Mouse (Mus musculus): ENCODE data around the gene Vsig10l. TPM values are rescaled to one million over a fixed set of nuclear protein-coding genes. Genes with fewer than 3 reads are reported as not detected.

The Vsig10l gene
- total RNA-seq, 2 experiments from 2014 or later, result 4.7 to 5.4 TPM

DNA sequence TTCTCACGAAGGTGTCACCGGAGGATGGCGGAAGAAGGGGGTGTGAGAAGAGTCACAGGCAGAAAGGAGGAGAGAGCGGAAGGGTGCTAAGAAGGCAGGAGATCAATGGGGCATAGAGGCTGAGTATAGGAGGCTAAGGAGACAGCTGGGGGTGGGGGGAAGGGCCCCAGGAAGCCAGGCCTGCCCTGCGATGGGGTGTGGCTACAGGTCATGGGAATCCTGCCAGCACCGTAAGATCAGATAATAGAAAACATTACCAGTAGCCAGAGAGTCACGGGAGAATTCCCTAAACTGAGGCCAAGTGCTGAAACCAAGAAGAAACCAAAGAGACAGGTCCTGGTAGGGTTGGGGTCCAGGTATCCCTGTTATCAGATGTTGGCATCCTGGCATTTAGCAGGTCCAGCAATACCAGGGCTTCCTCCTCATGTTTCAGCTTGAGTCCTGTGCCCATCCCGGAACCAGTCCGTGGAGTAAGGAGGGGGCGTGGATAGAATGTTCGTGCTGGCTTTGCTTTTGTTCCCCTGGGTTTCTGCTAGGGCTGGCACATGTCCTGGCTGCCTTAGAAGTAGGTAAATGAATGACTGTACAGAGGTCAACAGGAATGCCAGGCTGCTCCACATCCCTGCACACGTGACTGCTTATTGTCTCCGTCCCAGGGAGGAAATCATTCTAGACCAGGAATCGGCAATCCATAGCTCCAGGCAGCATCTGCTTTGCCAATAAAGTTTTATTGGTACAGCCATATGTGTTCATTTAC lies 9.2 kb upstream of the Vsig10l start:
- DNase-seq, result peak; percentile 58

DNA sequence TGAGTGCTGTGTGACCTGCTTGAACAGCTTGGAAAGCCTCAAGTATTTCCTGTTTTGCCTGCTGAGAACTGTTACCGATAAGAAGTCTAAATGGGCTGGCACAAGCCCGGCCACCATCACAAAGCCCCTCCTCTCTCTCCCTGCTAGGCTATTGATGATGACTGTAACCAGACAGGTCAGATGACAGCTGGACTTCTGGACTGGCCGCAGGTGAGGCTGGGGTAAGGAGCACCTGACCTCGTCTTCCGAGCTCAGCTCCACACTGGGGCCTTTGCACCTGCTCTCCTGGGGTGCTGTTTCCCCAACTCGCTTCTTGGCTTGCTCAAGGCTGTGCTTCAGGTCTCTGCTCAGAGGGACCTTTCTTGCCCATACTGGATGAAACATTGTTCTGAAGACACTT lies 8.6 kb upstream of the Vsig10l start:
- no peak for DNase-seq

DNA sequence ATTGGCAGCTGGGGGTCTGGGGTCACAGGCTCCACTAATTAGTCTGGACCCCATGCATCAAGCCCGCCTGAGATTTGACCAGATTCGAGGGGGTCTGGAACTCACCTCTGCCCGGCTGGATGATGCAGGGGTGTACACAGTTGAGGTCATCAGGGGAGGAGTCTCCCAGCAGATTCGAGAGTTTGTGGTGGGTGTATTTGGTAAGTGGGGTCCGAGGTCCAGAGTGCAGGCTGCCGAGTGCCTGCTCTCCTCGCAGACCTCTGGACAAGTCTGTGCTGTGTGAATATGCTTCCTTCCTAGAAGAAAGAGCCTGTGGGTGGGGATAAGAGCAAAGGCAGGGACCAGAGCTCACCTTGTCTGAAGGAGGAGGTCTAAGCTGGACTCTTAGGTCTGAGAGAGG lies 1.0 kb downstream of the Vsig10l start:
- no peak for DNase-seq

DNA sequence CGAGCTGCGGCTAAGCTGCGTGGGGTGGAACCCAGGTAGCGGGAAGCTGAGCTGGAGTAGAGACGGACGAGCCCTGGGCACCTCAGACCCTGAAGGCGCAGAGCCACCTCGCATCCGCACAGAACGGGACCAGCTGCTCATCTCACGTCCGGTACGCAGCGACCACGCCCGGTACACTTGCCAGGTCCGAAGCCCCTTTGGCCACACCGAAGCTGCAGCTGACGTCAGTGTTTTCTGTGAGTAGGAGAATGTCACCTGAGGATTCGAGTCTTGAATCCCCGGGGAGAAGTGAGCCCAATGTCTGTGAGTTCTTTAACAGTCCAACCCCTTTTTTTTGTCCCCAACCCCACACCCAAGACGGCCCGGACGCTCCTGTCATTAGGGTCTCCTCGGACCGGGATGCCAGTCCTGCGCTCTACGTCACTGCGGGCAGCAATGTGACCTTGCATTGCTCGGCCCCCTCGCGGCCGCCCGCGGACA lies 2.0 kb downstream of the Vsig10l start:
- DNase-seq, result no peak

DNA sequence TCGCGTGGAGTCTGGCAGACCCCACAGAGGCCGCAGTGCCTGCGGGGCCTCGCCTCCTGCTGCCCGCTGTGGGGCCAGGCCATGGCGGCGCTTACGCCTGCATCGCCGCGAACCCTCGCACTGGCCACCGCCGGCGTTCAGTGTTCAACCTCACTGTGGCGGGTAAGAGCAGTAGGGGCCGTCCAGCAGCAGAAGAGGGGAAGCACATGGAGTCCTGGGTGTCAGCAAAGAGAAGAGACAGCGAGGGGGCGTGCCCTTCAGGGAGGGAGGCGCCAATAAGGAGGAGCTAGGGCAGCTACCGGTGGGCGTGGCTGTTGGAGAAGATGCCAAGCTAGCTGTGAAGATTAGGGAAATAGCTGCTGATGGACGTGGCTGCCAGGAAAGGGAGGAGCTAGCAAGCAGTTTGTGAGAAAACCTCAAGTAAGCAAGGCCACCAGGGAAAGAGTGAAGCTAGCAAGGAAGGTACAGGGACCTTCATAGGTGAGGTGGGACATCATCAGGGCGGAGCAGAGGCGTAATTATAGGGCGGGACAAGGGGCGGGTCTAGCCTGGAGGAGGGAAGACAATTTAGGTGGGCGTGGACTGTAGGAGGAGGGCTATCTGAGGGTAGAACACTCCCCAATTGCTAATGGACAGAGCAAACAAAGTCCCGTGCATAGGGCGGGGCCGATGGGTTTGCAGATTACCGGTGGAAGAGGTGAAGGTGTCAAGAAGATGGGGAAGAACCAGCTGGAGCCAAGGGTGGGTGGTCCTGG lies 2.6 kb downstream of the Vsig10l start:
- peak; percentile 92 for DNase-seq

DNA sequence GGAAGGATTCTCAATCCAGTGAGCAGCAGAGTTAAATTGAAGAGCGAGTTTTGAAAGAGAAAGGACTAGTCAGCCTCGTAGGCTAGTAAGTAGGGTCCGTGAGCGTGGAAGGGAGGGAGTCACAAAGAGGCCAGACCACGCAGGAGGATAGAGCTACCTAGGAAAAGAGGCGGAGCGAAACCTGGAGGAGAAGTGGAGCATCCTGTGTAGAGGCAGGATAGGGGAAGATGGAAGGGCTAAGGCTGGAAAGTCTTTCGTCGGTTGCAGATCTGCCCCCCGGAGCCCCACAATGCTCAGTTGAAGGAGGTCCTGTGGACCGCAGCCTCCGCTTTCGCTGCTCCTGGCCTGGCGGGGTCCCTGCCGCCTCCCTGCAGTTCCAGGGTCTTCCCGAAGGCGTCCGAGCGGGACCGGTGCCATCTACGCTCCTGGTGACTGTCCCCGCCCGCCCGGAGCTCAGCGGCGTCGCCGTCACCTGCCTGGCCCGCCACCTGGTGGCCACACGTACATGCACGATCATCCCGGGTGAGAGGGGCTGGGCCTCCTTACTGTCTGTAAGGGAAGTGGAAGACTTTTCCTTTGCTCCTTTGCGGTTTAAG lies 3.2 kb downstream of the Vsig10l start:
- peak; percentile 91 for DNase-seq

DNA sequence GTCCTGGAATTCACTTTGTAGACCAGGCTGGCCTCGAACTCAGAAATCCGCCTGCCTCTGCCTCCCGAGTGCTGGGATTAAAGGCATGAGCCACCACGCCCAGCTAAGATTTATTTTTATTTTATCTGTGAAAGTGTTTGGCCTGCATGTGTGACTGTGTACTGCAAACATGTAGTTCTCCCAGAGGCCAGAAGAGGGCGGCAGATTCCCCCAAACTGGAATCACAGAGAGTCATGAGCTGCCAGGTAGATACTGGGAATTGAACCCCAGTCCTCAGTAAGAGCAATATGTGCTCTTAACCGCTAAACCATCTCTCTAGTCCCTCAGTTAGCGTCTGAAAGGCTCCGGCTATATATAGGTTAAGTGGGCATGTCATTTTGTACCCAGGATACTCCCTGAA lies 7.4 kb downstream of the Vsig10l start:
- DNase-seq, result peak; percentile 57

DNA sequence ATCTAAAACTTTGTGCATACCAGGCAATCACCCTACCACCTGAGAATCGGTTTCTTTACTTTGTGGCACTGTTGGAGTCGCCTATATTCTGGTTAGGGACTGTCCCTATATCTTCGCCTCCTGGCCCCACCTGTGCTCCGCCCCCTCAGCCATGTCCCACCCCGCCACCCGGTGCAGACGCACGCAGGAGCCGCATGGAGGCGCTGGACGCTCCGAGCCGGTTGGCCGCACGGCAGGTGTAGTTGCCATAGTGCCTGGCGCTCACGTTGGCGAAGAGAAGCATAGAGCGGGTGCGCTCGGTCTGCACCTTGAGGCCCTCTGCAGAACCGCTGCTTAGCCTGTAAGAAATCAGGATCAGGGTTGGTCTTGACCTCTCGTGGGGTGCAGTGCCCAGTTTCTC lies 12.8 kb downstream of the Vsig10l start:
- no peak for DNase-seq

DNA sequence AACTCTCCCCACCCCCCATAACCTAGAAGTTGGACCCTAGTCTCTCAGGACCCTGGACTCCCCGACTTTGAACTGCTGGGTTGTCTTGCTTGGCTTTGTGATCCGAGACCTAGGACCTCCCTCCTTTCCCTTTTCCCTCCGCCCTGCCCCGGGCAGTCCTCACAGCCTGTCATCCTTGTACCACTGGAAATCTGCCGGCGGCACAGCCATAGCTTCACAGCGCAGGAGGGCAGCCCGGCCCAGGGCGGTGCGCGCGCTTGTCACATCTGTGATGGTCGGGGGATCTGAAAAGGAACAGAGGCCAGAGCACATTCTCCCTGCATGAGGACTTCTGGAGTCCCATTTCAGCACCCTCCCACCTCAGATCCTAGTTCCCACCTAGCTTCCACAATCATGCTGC lies 13.4 kb downstream of the Vsig10l start:
- no peak for DNase-seq

DNA sequence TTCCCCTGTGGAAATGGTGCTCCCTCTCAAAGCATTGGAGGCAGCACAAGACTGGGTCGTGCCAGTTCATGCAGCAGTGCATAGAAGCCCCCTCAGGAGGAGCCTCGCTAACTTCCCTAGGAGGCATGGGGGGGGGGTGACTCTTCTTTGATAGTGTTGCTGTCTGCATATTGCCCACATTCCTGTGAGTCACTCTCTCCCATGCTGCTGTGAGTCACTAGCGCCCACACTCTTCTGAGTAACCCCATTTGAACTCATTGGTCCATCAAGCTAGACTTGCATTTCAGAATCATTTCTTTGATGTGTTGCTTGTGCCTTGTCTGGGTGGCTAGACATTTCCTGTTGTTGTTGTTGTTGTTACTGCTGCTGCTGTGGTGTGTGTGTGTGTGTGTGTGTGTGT lies 18.2 kb downstream of the Vsig10l start:
- no peak for DNase-seq

DNA sequence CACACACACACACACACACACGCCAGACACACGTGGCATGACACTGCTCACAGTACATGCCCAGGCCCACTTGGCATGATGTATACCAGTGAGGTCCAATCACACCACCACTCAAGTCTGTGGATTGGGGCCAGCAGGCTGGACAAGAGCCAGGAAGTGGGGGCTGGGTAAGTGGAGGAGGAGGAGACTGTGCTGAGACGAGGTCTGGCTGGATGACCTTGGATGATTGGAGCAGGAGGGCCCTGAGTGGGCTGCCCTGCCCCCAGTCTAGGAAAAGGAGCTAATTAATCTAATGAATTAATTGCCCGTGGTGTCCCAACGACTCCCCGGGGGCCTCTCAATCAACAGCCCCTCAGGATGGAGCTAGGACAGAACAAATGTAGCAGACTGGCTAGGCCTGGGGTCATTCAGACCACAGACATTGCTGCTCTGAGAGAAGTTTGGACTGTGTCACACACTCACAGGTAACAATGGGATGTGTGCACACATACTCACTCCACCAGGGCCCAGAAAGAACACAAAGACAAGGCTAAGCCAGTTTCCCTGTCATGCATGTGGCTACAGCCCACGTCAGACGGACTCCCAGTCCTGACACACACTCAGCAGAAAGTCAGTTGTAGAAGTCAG lies 19.3 kb downstream of the Vsig10l start:
- DNase-seq, result peak; percentile 60

DNA sequence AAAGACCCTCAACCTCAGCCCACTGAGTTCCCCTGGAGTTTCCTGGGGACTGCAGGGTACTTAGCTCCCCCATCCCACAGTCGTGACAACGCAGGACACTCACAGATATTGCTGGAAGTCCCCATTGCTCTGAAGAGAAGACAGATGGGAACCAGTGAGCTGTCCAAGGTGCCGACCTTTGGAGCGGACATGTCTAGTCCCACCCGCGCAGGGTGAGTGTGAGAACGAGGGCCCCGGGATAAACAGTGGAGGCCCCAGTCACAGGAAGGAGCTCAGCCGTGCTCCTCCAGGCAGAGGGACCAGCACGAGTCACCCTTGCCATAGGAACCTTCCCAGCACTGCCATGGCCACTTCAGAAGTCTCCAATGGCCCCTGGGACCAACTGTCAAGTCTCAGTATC lies 20.3 kb downstream of the Vsig10l start:
- peak; percentile 54 for DNase-seq

DNA sequence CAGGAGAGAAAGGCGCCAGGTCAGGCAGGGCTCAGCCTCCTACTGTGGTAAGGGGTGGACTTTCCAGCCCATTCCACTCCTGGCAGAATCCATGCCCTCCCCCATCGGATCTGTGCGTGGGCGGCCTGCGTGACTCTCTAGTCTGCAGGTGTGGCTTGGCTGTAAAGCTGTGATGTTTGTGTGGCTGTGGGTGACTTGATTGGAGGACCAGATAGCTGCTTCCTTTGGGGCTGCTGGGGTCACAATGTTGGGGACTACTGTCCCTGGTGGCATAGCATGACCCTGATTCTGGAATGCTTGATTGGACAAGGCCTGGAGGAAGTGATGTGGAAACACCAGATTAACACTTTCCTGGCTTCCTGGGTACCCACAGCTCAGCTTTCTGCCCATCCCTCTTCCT lies 25.7 kb downstream of the Vsig10l start:
- DNase-seq, result no peak

DNA sequence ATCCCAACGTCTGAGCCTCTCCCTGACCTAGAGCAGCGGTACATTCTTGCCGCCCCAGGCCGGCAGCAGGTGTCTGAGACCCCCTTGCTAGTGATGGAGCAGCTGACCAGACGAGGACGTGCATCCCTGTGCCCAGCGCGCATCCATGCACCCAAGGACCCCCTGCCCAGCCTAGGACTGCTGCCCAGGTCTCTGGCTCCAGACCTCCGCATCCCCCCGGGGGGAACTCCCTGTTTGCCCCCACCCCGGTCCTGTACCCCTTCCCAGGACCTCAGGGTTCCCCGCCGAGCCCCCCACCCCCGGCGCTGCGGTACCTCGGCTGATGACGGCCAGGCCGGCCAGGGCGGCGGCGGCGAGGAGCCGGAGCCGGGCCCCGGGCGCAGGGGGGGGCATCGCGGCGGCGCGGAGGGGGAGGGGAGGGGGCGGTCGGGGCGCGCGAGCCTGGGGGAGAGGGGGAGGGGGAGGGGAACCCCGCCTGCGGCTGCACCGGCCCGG lies 26.7 kb downstream of the Vsig10l start, which contains the start of gene Iglon5:
Gene Iglon5 (minus strand): TSS at position 445 of the 495 bp plus-strand sequence.
- no peak for DNase-seq

DNA sequence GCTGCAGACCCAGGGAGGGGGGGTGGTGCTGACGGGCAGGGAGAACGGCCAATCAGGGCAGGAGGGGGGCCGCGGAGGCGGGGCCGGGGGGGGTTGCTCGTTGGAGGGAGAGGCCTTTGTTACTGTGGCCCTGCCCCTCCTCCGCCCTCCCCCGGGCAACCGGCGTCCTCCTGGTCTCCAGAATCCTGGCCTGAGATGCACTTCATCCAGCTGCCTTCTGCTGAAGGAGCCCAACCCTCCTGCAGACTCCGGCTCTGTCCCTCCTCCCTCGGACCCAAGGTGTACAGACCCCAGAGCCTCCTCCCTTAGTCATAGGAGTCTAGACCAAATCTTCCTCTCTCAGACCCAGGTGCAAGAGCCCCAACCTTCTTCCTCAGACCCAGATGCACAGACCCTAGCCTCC lies 27.2 kb downstream of the Vsig10l start:
- DNase-seq, result peak; percentile 63

DNA sequence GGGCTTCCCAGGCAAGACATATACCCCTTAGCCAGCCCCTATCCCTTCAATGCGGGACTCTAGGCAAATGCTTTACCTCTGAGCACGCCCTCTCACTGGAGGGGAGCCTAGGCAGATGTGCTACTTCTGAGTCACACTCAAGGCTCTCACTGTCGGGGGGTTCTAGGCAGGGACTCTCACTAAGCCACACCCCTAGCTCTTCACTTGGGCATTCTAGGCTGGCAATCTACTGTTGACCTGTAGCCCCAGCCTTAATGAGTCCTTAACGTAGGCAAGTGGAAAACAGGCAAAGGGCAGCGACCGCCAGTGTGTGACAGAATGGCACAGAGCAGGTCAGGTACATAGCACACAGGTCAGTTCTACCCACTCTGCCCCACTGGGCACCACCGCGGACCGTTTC lies 27.9 kb downstream of the Vsig10l start:
- DNase-seq, result no peak

DNA sequence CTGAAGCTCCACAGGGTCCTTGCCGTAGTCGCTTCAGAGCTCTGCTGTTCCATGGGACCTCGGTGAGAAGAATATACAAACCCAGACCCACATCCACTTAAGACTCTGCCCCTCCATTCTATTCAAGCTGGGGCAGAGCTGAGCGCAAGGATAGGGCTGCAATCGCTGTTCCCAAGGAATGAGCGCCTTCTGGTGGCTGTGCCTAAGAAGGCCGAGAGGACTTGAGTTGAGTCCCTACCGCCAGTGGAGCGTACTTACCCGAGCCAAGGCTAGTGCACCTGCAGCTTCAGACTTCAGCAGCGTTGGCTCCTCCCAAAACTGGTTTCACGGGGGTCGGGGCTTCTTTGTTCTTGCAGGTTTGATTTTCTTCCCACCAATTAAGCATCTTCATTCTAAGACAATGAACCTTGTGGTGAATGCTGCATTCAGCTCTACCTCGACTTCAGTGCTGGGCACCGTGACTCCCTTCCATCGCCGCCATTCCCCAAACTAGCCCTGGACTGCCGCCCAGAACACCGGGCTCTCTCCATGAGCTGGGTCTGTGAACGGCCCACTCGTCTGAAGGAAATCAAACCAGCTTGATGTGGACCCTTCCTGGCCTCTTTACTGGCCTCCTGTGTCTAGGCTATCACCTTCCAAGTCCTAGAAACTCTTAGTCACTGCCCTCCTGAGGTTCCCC lies 32.5 kb downstream of the Vsig10l start:
- peak; percentile 56 for DNase-seq

DNA sequence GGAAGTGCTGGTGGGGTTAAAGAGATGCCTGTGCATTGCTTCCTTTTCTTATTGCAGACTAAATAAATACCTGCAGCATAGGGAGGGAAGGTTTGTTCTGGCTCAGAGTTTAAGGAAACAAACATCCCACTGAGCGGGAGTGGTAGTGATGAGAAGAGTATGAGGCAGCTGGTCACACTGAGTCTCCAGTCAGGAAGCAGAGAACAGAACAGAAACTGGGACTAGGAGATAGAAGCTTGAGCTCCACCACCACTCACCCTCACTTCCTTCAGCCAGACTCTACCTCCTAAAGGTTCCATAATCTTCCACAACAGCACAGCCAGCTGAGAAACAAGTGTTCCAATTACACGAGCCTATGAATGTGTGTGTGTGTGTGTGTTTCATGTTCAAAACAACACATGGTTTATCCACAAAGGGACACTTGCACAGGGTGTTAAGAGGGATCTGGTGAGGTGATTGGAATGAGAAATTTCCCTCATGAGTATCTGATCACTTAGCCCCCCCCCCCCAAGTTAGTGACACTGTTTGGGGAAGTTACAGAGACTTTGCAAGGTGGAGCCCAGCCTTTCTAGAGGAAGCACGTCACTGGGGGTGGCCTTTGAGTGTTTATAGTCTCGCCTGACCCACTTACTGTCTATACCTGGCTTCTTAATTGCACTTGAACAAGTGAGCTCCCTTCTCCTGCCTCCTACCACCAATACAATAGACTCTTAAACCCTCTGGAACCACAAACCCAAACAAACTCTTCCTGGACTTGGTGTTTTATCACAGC lies 48.9 kb downstream of the Vsig10l start:
- DNase-seq, result no peak

DNA sequence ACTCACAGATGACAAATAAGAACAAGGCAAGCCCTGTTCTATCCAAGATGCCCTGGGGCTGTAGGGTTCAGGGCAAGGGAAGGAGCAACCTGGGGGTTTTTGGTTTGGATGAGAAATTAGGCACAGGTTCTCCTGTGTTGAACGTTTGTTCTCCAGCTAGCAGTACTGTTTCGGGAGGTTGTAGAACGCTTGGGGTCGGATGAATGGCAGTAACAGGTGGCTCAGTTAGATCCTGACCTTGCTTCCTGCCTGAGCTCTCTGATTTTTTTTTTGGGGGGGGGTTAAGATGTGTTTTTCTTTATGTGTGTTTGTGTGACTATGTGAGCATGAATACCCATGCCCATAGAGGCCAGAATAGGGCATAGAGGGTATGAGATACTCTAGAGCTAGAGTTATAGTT lies 49.6 kb downstream of the Vsig10l start:
- no peak for DNase-seq

DNA sequence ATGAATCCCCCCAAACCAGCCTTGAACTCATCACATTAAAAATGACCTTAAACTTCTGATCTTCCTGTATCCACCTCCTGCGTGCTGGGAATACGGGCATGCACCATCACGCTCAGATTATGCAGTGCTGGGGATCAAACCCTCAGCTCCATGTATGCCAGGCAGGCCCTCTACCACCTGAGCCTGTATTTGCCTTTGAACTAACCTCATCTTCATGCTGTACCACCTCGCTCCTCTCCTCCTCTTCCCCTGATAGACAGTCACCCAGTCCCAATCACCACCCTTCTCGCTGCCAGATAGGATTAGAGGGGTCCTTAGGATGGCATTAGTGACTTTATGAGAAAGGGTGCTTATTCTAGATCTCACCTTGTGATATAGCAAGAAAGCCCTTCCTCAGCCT lies 52.1 kb downstream of the Vsig10l start:
- DNase-seq, result no peak

DNA sequence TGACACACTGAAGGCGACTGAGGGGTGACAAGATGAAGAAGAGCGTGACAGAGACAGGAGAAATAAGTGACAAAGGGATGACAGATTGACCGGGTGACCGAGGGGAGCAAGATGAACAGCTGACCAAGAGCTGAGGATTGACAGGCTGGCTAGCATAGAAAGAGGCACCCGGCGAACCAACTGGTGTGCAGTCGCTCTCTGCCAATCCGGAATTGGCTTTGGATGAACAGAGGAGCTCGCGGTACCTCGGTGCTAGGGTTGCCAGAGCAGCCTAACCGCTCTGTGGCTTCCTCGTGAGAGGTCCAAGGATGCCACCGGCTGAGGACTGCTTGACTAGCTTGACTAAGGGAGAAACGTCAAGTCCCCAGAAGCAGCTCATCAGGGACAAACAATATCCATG lies 55.4 kb downstream of the Vsig10l start:
- DNase-seq, result no peak

Data from adrenal gland, postnatal 10 days (tissue).